Mouse (Mus musculus) adrenal gland, adult (tissue): ENCODE measurements at regions not wholly inside any gene's neighbourhood (a gene's known extent, or its start where the extent isn't known, plus 50 kb on each side); places are given as distances from the start of the nearest gene placed in this dataset.
A peak's percentile ranks its signal among the peaks of the same experiment; 100 is the strongest.
"Not testable (repeated sequence)": the region's sequence is repeated elsewhere in the genome, so short reads cannot be mapped to it uniquely, and the experiment has no call there.

Source experiments
- DNase-seq, 2 experiments: peaks; one replicate each; pipeline ENCODE4 v3.0.0; 2022 to 2023; ENCODE audit warnings: low spot score in 1 of 2; ENCODE audit not compliant: inconsistent age in 2 of 2

- DNase-seq: not testable (repeated sequence)
Observed at GRCm38 (mm10) chr6:64948839-64949238, 93.5 kb upstream of the Smarcad1 start.

GRCm38 (mm10) chr6:64961608-64962486 lies 80.5 kb upstream of the Smarcad1 start:
- no peak for DNase-seq

GRCm38 (mm10) chr6:64962612-64963011 lies 79.8 kb upstream of the Smarcad1 start:
- no peak for DNase-seq

- no peak for DNase-seq
Observed at GRCm38 (mm10) chr6:64964664-64965063, 77.7 kb upstream of the Smarcad1 start.

- DNase-seq: no peak
Observed at GRCm38 (mm10) chr6:64965203-64965602, 77.2 kb upstream of the Smarcad1 start.

GRCm38 (mm10) chr6:64970158-64970557 lies 72.2 kb upstream of the Smarcad1 start:
- DNase-seq: no peak

- DNase-seq: peak; percentile 8 to 65
Observed at GRCm38 (mm10) chr6:64973968-64974367, 68.4 kb upstream of the Smarcad1 start.

- not testable (repeated sequence) for DNase-seq
Observed at GRCm38 (mm10) chr6:64974453-64974852, 67.9 kb upstream of the Smarcad1 start.

- no peak for DNase-seq
Observed at GRCm38 (mm10) chr6:64982132-64982531, 60.3 kb upstream of the Smarcad1 start.
